Mouse (Mus musculus) layer of hippocampus, adult 9-11 months (tissue): ENCODE results near the gene Mrps15.

Source experiments
- DNase-seq: peaks from one replicate; pipeline ENCODE4 v3.0.0; 2022

The Mrps15 gene

DNA sequence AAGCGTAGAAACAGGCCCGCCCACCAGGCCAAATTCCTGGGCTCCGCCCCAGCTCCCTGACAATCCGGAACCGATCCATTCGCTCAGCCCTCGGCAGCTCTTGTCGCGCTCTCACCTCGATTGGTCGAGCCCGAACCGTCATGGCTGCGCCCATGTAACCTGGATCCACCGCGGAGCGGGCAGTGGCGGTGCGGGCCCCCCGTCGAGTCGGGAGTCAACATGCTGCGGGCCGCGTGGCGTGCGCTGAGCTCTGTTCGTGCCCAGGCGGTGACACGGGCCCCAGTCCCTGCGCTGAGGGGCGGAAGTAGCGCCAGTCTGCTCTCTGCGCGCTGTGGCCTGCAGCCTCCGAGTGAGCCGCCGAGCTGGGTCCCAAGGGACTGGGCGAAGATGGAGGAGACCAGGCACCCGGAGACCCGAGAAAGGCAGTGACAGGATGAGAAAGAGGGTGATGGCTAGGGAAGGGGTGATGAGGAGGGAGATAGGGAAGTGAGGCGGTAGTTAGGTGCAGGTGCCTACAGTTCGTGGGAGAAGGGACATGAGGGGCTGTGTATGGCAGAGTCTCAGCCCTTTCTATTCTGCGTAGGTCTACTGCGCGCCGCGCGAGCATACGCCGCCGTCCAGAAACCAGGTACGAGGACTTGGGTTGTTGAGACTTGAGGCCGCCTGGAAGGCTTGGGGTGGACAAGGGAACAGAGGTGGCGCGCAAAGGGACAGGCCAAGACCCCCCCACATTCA lies at the start of gene Mrps15:
Gene Mrps15, plus strand, starts transcription at position 75 of the 735 bp plus-strand sequence.
- peak; percentile 86 for DNase-seq

DNA sequence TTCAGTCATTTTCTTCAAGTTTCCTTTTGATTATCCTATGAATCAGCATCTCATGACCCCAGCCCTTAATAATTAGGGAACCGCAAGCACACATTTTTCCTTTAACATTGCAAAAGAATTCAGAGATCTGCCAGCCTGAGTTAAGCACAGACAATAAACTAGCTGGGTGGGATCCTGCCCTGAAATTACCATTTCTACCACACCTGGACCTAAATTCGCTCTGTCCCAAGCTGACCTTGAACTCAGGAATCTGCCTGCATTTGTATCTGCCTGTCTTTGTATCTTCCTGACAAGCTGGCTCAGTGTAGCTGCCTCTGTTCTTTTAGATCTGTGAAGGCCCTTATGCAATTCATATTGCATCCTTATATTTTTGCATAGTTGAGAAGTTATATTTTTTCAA lies 48.9 kb upstream of the Mrps15 start:
- no peak for DNase-seq

DNA sequence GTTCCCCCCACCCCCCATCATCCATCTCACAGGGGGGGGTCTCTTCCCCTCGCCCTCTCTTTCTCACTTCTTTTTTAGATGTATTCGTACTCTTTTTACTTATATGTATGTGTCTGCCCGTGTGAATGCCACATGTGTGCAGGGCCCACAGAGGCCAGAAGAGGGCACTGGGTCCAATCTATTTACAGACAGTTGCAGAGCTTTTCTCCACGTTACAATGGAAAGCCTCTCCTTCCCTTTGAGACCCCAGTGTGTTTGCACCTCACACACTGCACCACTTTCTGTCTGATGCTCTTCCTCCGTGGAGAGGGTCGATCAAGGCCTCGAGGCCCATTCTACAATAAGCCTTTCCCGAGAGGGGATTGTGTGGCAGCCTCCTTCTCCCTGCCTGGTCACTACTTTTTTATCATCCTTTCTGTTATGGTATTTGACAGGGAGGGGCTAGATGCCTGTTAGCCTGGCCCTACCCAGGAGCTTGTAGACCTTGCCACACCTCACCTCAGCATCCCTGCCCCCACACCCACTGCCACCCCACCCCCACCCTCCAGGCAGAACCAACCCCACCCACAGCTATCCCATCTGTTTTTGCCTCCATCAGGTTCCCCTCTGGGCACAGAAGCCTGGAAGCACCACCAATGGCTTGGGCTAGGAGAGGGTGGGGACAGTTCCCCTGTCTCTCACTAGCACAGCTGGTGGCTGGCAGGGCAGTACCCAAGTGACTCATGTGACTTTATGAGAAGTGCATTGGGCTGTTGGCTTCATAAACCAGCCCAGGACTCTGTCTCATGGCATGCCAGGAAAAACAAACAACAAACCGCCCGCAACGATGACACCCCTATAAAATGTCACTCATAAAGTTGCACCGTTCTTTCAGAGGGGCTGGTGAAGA lies 45.2 kb upstream of the Mrps15 start:
- no peak for DNase-seq

DNA sequence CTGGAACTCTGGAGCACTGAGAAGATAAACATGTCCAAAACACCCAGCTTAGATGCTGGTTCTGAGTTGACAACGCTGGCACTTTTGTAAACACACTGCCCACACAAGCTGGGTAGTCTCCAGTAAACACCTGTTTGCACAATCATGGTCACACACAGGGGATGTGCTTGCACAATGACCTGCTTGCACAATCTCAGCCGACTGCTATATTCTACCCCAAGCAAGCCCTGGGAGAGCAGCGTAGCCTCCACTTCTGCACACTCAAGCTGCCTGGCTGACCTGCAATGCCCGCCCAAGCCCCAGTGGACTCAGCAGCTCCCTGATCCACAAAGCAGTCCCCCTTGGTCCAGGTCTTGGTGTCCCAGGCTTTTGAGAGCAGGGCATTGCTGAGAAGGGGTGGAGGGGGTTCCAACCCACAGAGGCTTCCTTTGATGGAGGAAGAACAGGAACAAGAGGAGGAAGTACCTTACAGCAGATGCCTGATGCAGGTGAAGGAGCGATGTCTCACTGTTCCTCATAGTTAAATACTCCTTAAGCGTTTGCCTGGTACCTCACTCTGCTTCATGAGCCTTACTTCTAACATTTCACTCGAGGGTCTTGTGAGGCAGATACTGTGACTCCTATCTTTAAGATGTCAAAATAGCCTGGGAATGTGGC lies 28.9 kb upstream of the Mrps15 start:
- peak; percentile 80 for DNase-seq

DNA sequence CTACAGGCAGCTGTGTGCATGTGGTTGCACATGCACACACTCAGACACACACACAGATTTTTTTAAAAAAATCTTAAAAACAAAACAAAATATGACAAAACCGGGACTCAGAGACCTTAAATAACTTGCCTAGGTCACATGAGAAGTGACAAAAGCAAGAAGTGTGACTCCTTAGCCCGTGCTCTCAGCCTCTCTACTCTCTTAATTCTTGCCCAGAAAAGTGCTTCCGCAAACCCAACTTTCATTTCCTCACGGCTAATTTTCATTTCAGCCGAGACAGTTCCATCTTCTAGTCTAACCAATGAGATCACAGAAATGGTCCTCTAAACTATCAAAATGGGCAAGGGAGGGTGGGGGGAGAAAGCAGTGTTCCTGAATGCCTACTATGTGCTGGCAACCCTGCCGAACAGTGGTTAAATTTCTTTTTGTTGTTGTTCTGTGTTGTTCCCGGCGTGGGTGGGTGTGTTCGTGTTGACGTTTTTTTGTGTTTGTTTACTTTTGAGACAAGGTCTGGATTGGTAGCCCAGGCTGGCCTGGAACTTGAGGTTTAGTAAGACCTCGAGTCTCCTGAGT lies 27.7 kb upstream of the Mrps15 start:
- peak; percentile 55 for DNase-seq

DNA sequence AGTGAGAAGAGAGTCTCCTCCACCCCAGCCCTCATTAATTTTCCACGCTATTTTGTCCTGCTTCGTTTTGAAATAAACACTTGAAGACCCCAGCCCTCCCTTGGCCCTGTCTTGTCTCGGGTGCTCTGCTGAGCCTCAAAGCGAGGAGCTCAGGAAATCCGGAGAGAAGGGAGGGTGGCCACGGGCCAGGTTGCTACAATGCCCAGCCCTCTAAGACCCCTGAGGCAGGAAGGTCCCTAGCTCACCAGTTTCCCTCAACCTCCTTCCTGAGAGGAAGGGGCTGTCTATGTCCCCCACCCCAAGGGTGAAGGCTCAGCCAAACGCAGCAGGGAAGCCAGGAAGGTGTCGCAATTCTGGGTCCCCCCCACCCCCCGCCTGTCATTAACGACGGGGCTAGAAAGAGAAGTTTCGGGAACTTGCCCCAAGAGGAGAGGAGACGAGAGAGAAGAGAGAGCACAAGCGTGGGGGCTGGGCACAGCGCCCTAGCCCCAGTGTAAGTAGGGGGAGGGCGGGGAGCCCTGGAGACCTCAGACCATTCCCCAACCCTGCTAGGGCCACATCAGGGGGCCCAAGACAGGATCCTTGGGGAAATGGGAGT lies 22.3 kb upstream of the Mrps15 start, which contains the start of gene Csf3r:
Gene Csf3r, plus strand, starts transcription at position 248 of the 598 bp plus-strand sequence.
- peak; percentile 54 for DNase-seq

DNA sequence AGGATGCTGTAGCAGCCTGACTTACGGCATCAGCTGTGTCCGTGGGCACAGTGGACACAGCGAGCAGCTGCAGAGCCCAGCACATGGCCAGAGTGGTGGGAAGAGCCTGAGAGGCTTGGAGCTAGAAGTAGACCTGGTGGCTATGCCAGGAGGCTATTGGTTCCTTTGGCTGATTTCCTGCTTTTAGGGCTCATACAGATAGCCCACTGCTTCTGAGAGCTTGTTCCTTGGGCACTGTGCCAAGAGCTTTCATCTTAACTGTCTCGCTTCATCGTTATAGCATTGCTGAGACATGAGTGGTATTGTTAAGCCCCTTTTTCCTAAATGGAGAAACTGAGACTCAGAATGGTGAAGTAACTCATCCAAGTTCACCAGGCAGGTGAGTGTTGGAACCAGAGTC lies 20.9 kb upstream of the Mrps15 start:
- DNase-seq = no peak

DNA sequence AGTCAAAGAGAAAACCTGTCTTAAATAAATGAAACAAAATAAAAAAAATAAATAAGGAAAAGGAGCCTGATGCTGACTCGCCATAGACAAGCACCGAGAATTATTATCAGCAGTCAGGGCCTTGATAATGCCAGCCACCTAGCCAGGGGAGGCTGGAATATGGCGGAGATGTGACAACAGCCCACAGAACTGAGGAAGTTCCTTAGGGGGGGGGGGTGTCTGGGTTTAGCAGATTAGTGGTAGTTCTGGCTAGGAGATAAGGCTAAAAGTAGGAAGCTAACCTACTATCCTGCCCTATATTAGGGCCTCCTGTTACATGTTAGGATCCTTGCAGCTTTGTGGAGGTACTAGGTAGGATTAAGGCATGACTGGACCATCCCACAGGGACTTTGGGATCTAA lies 18.7 kb upstream of the Mrps15 start:
- DNase-seq = no peak

DNA sequence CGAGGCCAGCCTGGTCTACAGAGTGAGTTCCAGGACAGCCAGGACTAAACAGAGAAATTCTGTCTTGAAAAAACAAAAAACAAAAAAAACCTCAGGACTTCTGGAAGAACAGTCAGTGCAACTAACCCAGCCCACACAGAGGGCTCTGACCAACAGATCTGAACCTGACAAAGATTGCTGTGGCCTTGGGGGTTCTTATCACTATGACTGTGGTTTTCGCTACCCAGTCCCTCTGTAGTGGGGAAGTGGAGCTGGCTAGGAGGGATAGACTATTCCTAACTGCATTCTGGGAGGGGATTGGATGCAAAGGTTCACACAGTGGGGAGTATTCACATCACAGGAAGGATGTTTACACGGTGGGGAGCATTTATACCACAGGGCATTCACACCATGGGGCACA lies 17.7 kb upstream of the Mrps15 start:
- no peak for DNase-seq

DNA sequence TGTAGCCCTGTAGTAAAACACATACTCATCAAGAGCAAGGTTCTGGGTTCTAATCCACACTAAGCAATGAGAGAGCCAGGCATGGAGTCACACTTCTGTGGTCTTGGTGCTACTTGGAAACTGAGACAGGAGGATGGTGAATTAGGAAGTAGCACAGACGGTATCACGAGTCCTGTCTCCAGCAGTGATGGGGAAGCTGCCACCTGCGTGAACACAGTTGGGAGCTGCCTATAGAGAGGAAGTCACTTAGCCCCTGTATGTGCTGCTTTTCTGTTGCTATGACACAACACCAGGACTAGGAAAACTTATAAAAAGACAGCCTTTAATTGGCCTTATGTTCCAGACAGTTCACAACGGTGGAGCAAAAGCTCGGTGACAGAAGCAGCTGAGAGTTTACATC lies 16.0 kb upstream of the Mrps15 start:
- peak; percentile 80 for DNase-seq

DNA sequence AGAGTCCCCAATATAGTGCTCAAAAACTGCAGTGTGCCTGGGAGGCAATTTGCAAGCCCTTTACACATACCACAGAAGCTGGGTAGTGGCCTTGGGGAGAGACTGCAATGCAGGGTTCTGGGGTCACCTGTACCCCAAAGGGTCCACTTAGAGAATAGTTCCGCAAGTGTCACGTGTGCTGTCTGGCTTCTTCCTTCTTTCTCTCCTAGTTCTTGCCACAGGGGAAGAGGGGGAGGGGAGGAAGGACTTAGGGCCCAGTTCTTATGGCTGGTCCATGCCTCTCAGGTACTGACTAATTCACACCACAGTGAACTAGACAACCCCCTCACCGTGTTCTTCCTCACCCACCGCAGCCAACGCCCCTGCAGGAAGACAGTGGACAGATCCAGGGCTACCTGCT lies 11.3 kb upstream of the Mrps15 start:
- peak; percentile 60 for DNase-seq

DNA sequence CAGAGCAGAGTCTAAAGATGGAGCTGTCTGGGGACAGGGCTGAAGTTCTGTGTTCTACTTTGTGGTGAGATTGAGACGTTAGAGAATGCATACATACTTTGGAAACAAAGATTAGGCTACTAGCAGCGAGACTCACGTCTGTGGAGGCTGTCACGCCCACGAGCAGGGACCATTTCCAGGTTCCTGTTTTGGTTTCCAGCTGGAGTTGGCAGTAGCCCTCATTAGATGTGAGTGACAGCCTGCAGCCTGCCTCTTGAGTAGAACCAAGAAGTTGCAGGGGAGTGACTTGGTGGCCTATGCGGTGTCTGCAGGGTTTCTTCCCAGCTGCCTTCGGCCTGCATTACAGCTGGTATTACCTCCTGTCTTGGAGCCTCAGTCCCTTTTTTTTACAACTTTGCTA lies 4.9 kb downstream of the Mrps15 start:
- DNase-seq = peak; percentile 93

DNA sequence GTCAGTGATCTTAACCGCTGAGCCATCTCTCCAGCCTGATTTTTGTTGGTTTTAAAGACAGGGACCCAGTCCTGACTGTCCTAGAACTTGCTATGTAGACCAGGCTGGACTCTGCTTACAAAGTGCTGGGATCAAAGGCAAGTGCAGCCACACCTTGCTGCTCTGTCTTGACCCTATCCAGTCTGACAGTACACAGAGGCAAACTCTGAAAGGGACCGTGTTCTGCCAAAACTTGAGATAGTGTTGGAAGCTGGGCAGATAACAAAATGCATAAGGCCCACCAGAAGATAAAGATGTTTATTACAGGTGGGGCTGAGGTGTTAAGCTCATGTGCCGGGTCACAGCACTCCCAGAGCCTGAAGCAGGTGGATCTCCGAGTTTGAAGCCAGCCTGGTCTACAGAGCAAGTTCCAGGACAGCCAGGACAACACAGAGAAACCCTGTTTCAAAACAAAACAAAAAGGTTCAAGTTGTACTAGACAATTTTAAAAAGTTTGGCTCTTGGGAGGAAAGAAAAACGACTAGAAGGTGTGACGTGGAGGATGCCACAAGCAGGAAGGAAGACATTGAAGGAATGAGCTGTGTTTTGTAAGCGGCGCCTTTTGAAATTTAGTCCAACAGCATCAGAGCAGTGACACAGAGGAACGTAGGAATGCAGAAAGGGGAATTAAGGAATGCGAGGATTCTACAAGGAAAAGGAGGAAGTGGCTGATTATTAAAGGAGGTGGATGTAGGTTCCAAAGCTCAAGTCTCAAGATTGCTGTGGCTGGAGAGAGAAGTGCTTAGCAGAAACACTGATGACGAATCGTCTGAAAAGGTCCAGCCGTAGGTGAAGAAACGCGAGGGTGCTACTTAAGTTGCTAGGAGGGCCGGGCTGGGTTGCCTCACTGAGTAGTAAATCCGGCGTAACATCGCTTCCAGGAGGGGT lies 10.7 kb downstream of the Mrps15 start:
- DNase-seq = no peak

DNA sequence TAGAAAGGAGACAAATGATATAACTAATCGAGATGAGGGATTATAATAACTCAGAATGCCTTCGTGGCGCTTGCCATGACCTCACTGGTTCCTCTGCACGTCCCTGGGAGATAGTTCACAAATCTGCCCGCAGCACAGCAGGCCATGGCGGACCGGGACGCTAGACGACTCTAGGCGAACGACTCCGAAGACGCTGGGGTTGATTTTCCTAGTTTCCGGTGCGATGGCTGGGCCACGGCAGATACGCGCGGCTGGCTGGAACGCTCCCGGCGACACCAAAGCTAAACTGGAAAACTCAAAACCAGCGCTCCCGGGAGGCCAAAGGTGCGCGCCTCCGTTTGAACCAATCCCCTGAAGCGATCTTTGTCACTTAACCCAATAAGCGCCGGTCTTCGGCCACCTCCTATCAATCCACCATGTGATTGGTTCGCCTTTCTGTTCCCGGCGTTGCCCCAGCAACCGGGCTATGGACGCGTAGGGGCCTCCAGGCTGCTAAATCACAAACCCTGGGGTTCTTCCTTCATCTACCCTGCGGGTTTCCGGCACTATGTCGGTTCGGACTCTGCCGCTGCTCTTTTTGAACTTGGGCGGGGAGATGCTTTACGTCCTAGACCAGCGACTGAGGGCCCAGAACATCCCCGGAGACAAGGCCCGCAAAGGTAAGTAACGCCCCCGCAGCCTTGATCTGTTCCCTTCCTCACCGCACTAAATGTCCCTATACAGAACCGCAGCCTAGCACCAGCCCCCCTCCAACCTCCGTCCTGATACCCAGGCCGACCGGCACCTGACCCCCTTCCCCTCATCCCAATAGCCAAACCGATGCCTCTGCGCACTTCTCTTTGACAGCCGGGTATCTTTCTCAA lies 11.6 kb downstream of the Mrps15 start, which contains the start of gene Oscp1:
Gene Oscp1, plus strand, starts transcription at position 432 of the 863 bp plus-strand sequence.
- DNase-seq = peak; percentile 95

DNA sequence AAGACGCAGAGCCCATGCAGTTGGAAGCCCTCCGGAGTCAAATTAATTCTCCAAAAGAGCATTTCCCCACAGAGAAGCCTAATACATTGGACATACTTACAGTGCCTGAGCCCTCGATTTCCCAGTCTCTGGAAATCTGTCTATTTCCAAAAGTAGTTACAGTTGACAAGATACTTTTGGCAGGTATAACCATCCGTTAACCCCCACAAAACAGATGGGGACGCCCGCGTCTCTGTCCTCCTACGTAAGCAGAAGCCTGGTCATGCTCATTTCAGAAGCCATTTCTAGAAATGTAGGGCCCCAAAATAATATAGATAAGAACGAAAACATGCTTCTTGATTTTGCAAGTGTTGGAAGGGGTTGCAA lies 12.3 kb downstream of the Mrps15 start:
- peak; percentile 83 for DNase-seq

DNA sequence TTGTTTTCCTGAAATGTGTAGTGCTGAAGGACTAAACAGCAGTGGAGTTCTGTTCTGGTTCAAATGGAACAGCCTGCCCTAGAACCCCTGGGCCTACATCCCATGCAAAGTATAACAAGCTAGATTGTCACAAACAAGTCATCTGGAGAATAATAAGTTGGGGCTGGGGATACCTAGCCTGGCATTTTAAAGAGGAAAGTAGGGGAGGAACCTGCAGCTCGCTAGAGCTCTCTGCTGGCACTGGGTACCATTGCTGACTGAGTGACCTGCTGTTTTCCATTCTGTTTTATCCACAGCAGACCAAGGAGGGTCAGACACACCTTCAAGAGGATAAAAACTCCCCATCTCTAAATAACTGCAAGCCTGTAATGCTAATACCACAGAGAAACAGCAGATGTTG lies 16.1 kb downstream of the Mrps15 start:
- DNase-seq = no peak

DNA sequence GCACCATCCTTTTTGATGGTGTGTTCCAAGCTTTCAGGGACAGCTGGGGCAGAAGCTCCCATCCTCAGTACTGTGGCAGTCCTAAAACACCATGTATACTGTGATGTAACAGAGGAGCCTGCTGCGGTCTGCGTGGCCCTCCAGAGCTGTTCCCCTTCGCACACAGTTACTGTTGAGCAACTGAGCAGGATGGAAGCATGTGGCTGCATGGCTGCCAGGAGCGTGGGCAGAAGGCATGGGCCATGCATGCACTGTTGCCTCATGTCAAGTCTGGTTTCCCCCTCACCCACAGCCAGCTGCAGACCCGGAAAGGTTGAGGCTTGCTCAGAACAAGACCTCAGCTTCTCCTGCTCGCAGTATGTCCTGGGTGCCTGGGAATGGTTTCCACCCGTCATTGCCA lies 18.5 kb downstream of the Mrps15 start:
- peak; percentile 95 for DNase-seq

DNA sequence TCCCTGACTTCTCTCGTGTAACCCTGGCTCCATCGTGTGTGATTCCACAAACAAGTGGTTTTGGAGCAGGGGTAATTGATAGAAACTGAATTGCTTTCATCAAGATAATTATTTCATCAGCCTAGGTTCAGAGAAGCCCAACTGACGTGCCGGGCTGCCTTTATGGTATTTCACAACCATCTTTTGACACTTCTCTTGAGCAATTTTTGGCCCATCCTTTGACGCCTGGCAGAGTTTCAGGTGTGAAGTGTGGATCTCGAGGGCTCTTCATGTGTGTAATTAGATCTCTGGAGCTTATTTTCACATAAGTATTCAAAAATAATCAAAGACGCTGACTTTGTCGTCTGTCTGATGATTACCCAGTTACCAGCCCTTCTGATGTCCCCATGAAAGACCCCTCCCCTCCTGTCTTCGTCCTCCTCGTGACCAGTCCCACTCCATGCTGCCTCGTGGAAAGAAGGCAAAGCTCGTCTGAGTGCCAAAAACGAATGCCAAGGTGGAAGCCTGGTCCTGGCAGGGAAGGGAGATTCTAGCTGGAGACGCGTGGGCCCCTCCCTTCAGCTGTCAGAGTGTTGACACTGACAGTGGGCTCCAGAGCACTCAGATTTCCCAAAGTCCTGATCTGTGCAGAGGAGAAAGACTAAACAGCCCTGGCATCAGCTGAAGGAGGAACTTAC lies 20.8 kb downstream of the Mrps15 start:
- DNase-seq = no peak

DNA sequence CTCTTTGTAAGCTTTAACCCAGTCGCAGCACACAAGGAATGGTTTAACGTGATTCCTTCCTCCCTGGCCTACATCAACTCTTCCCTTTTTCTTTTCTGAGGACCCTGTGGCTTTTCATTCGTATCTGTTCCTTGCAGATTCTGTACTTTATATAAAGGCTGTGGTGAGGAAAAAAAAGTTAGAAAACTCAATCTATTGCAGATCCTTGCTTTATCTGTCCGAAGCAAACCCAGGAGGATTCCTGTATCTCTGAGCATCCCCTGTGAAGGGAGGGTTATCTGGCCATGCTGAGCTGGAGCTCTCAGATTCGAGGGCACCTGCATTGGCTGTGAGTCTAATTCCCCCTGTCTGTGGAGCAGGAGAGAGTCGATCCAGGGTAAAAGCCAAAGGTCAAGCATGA lies 22.1 kb downstream of the Mrps15 start:
- no peak for DNase-seq

DNA sequence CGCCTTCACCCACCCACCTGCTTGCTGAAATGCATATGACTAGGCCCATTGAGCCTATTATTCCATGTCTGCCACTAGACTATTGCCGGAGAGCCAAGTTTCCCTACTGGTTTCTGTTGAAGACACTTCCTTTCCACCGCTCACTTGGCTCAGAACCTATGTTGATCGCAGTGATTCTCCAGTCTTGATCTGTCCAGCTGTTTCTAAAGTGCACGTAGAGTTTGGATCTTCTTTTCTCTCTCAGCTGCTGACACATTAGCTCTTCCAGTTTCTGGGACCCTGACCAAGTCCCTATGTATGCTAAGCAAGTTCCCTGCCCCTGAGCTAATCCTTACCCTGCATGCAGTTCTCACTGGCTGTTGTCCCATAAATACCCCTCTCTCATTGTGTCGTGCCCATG lies 31.1 kb downstream of the Mrps15 start:
- no peak for DNase-seq
